Mouse (Mus musculus): ENCODE results near the gene Dag1. TPM values are rescaled to one million over a fixed set of nuclear protein-coding genes. Genes with fewer than 3 reads are reported as not detected.
"Not testable (repeated sequence)": the region's sequence is repeated elsewhere in the genome, so short reads cannot be mapped to it uniquely, and the experiment has no call there.

Dag1 gene
- polyA plus RNA-seq, 1 experiment from 2014 or later, result 79.5 TPM

- Histone ChIP-seq H3K36me3 (ENCODE audit: control insufficient read depth, insufficient read depth, low read length) (peaks cover 28% of the 10 kb centered on the region), H3K4me2 (ENCODE audit: low read length) (peak within 1 kb of the TSS; percentile 37), H3K4me3 (ENCODE audit: low read depth, low read length) (peak within 1 kb of the TSS; percentile 18), H3K9me3 (replicated peaks; ENCODE audit: control insufficient read depth, low read length, poor library complexity, severe bottlenecking) (no peaks in the 10 kb centered on the region), H3K27me3 (ENCODE audit: control insufficient read depth, insufficient read depth, low read depth, low read length) (no peaks in the 10 kb centered on the region), H3K4me1 (ENCODE audit: control insufficient read depth, insufficient read depth, low read length) (no peaks in the 10 kb centered on the region; the same call in 1 of the 2 replicates), H3K9ac (ENCODE audit: low read depth, low read length) (no peak within 1 kb of the TSS), H3K27ac (ENCODE audit: low read length) (peak within 1 kb of the TSS; percentile 42)
- peak; percentile 75 for ATAC-seq
- WGBS, result 18% methylated on average over 18 of the region's 18 CpGs
Observed at GRCm38 (mm10) chr9:108296453-108297355, 32.9 kb upstream of the Dag1 start, which contains the start of gene Amt. Gene Amt (plus strand): TSS chr9:108296853.

GRCm38 (mm10) chr9:108290773-108291172 is 27.0 kb upstream of the Dag1 start:
- no peaks in the 10 kb centered on the region for H3K27me3 ChIP-seq (ENCODE audit: control insufficient read depth, insufficient read depth, low read depth, low read length)
- H3K4me1 ChIP-seq (ENCODE audit: control insufficient read depth, insufficient read depth, low read length), result peaks cover 11% of the 10 kb centered on the region
- H3K9ac ChIP-seq (ENCODE audit: low read depth, low read length), result peak overlapping the region; percentile 70
- ATAC-seq, result peak; percentile 4; the same call in 1 of the 2 replicates
- peak overlapping the region; percentile 62 for H3K4me3 ChIP-seq (ENCODE audit: low read depth, low read length)
- WGBS, result 39% methylated on average over 6 of the region's 6 CpGs
- H3K36me3 ChIP-seq (ENCODE audit: control insufficient read depth, insufficient read depth, low read length), result peaks cover 19% of the 10 kb centered on the region
- H3K27ac ChIP-seq (ENCODE audit: low read length), result peak overlapping the region; percentile 87
- peak overlapping the region; percentile 75 for H3K4me2 ChIP-seq (ENCODE audit: low read length)
- no peaks in the 10 kb centered on the region for H3K9me3 ChIP-seq (replicated peaks; ENCODE audit: control insufficient read depth, low read length, poor library complexity, severe bottlenecking)

- under 1% methylated on average over 32 of the region's 32 CpGs for WGBS
- peak within 1 kb of the TSS; percentile 87 for H3K27ac ChIP-seq (ENCODE audit: low read length)
- ATAC-seq, result peak; percentile 97
Observed at GRCm38 (mm10) chr9:108290016-108290750, 26.4 kb upstream of the Dag1 start, which contains the start of gene Nicn1. Gene Nicn1 (plus strand): TSS chr9:108290429.

GRCm38 (mm10) chr9:108289347-108289746 is 25.6 kb upstream of the Dag1 start:
- Histone ChIP-seq H3K4me2 (ENCODE audit: low read length) (peak overlapping the region; percentile 52), H3K9me3 (replicated peaks; ENCODE audit: control insufficient read depth, low read length, poor library complexity, severe bottlenecking) (no peaks in the 10 kb centered on the region), H3K4me1 (ENCODE audit: control insufficient read depth, insufficient read depth, low read length) (peaks cover 11% of the 10 kb centered on the region), H3K9ac (ENCODE audit: low read depth, low read length) (peak overlapping the region; percentile 60; the same call in 1 of the 2 replicates), H3K36me3 (ENCODE audit: control insufficient read depth, insufficient read depth, low read length) (peaks cover 8% of the 10 kb centered on the region), H3K27me3 (ENCODE audit: control insufficient read depth, insufficient read depth, low read depth, low read length) (no peaks in the 10 kb centered on the region), H3K4me3 (ENCODE audit: low read depth, low read length) (peak overlapping the region; percentile 62), H3K27ac (ENCODE audit: low read length) (peak overlapping the region; percentile 87; the same call in 1 of the 2 replicates)
- 71% methylated on average over 2 of the region's 2 CpGs for WGBS
- ATAC-seq, result no peak

More at GRCm38 (mm10) chr9:108290016-108290750, 26.4 kb upstream of the Dag1 start, which contains the start of gene Nicn1:
- peak within 1 kb of the TSS; percentile 70 for H3K9ac ChIP-seq (ENCODE audit: low read depth, low read length)
- no peaks in the 10 kb centered on the region for H3K27me3 ChIP-seq (ENCODE audit: control insufficient read depth, insufficient read depth, low read depth, low read length)
- H3K4me2 ChIP-seq (ENCODE audit: low read length), result peak within 1 kb of the TSS; percentile 75
- peaks cover 13% of the 10 kb centered on the region for H3K36me3 ChIP-seq (ENCODE audit: control insufficient read depth, insufficient read depth, low read length)
- peak within 1 kb of the TSS; percentile 62 for H3K4me3 ChIP-seq (ENCODE audit: low read depth, low read length)
- peaks cover 11% of the 10 kb centered on the region for H3K4me1 ChIP-seq (ENCODE audit: control insufficient read depth, insufficient read depth, low read length)
- H3K9me3 ChIP-seq (replicated peaks; ENCODE audit: control insufficient read depth, low read length, poor library complexity, severe bottlenecking), result no peaks in the 10 kb centered on the region

- not testable (repeated sequence) for H3K27ac ChIP-seq (ENCODE audit: low read length); H3K36me3 ChIP-seq (ENCODE audit: control insufficient read depth, insufficient read depth, low read length); H3K9ac ChIP-seq (ENCODE audit: low read depth, low read length); H3K9me3 ChIP-seq (replicated peaks; ENCODE audit: control insufficient read depth, low read length, poor library complexity, severe bottlenecking); H3K4me3 ChIP-seq (ENCODE audit: low read depth, low read length); ATAC-seq; H3K27me3 ChIP-seq (ENCODE audit: control insufficient read depth, insufficient read depth, low read depth, low read length); H3K4me2 ChIP-seq (ENCODE audit: low read length)
- 87% methylated on average over 4 of the region's 6 CpGs for WGBS
- peaks cover 11% of the 10 kb centered on the region for H3K4me1 ChIP-seq (ENCODE audit: control insufficient read depth, insufficient read depth, low read length)
Observed at GRCm38 (mm10) chr9:108287526-108288238, 23.9 kb upstream of the Dag1 start.

- Histone ChIP-seq H3K27me3 (ENCODE audit: control insufficient read depth, insufficient read depth, low read depth, low read length) (no peaks in the 10 kb centered on the region), H3K4me1 (ENCODE audit: control insufficient read depth, insufficient read depth, low read length) (peaks cover under 1% of the 10 kb centered on the region; the same call in 1 of the 2 replicates), H3K4me3 (ENCODE audit: low read depth, low read length) (no peak overlapping the region), H3K36me3 (ENCODE audit: control insufficient read depth, insufficient read depth, low read length) (no peaks in the 10 kb centered on the region), H3K4me2 (ENCODE audit: low read length) (no peak overlapping the region), H3K27ac (ENCODE audit: low read length) (no peak overlapping the region), H3K9me3 (replicated peaks; ENCODE audit: control insufficient read depth, low read length, poor library complexity, severe bottlenecking) (no peaks in the 10 kb centered on the region), H3K9ac (ENCODE audit: low read depth, low read length) (no peak overlapping the region)
- ATAC-seq, result peak; percentile 77; the same call in 1 of the 2 replicates
- 17% methylated on average over 6 of the region's 6 CpGs for WGBS
Observed at GRCm38 (mm10) chr9:108284410-108284809, 20.7 kb upstream of the Dag1 start.

GRCm38 (mm10) chr9:108280071-108280828 is 16.5 kb upstream of the Dag1 start:
- WGBS, result 40% methylated on average over 8 of the region's 8 CpGs
- Histone ChIP-seq H3K27ac (ENCODE audit: low read length) (no peak overlapping the region), H3K27me3 (ENCODE audit: control insufficient read depth, insufficient read depth, low read depth, low read length) (no peaks in the 10 kb centered on the region), H3K4me2 (ENCODE audit: low read length) (no peak overlapping the region), H3K36me3 (ENCODE audit: control insufficient read depth, insufficient read depth, low read length) (no peaks in the 10 kb centered on the region), H3K4me3 (ENCODE audit: low read depth, low read length) (no peak overlapping the region), H3K9me3 (replicated peaks; ENCODE audit: control insufficient read depth, low read length, poor library complexity, severe bottlenecking) (no peaks in the 10 kb centered on the region), H3K9ac (ENCODE audit: low read depth, low read length) (no peak overlapping the region), H3K4me1 (ENCODE audit: control insufficient read depth, insufficient read depth, low read length) (no peaks in the 10 kb centered on the region)
- no peak for ATAC-seq
